Mouse (Mus musculus) c-Kit-negative CD71-positive TER-119-positive erythroid progenitor cells, embryonic 14.5 days (primary cell): ENCODE data around the gene Gm47985.
"Not testable (repeated sequence)": the region's sequence is repeated elsewhere in the genome, so short reads cannot be mapped to it uniquely, and the experiment has no call there.

Source experiments
- DNase-seq: peaks from one replicate; pipeline ENCODE4 v3.0.0-alpha.2; 2013; ENCODE audit warnings: low read depth, low spot score

Gm47985 gene

DNA sequence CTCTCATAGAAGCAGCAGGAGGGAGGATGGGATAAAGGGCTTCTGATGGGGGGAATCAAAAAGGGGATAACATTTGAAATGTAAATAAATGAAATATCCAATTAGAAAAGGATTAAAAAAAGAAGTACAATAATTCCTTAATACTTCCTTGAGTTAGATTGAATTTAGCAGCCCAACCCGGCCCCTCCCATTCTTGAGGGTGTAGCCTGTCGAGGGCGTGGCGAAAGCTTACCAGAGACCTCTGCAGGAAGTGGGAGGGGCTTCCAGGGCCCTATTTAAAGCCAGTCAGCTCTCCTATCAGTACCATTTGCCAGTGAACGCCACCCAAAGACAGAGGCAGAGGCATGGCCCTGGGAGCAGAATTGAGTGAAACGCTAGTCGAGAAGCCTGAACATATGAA is at the start of gene Gm47985:
Gm47985 (plus strand) TSS at position 272 of the 400 bp plus-strand sequence.
- not testable (repeated sequence) for DNase-seq

GRCm38 (mm10) chr1:151132686-151133085 is 49.7 kb upstream of the Gm47985 start:
- DNase-seq = no peak

GRCm38 (mm10) chr1:151138388-151138787 is 43.9 kb upstream of the Gm47985 start:
- no peak for DNase-seq

- no peak for DNase-seq
These were observed 41.4 kb upstream of the Gm47985 start for GRCm38 (mm10) chr1:151140956-151141355.

- no peak for DNase-seq
These were observed 37.7 kb upstream of the Gm47985 start for GRCm38 (mm10) chr1:151144471-151145146.

DNA sequence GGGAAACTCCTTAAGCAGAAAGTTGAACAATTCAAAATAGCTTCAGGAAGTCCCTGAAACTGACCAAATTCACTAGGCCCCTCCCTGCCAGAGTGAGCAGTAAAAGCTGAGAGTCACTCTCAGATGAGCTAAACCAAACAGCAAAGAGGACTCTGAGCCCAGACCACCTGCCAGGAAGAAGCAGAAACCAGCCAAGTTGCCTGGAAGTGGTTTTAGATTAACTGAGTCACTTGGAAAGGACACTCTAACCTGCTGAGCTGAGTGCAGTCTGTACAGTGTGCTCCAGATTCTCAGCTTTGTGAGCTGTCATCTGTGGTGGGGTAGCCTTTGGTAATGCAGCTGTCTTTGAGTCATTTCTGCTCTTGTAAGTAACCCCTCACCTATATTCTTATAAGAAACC is 34.5 kb upstream of the Gm47985 start:
- DNase-seq = no peak

DNA sequence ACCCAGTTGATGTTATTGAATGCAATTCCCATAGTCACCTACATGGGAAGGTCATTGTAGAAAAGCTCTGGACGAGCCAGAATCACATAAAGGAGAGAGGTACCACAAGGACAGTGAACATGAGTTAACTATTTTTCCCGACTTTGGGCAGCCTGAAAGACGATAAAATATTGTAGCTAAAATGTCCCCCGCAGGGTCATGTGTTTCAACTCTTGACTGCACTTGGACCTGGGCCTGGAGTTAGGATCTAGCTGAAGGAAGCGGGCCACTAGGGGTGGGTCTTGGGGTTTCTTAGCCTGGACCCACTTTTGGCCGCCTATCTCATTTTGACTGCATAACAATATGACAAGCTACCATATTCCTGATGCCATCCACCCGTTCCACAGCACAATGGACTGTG is 32.1 kb upstream of the Gm47985 start:
- DNase-seq = no peak

DNA sequence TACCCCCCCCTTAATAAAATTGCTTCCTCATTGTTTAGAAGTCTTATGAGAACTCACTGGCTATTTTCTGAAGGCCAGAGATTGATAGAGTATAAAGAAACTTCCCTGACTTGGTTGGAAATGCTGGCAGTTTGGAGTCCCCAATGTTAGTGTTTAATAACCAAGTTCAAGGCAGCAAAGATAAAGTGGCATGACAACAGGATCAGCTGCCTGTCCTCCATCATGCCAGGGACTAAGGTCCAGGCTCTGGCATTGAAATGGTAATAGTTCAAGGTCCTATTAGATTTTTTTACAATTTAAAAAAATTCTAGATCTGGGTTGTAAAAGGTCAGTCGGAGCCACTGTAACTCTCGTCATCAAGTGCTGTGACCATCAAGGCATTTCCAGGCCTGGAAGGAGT is 31.2 kb upstream of the Gm47985 start:
- no peak for DNase-seq

DNA sequence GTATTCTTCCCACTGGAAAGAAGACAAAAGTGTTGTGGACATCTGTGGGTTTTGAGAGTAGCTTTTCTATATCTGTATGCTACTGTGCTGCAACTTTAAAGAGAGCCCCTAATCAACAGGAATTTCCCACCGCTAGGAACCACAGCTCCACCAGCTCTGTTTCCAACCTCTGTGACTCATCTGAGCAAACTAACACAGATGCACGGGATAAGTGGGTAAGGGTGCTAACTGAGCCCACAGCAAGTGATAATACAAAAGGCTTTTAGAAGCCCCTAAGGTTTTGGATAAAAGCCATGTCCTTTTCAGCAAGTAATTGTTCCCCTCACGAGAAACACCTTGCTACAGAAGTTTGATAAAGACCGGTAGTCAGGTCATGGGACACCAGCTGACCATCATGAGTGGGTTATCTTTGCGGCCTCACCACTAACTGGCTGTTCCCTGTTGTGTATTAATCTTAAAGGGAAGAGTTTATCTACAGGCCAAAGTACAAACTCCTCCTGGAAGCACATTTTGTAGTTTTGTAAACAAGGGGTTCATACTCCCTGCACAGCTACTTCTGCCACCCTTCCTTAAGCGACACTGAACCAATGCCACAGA is 29.2 kb upstream of the Gm47985 start:
- DNase-seq = no peak

GRCm38 (mm10) chr1:151154131-151154530 is 28.2 kb upstream of the Gm47985 start:
- DNase-seq = not testable (repeated sequence)

GRCm38 (mm10) chr1:151156129-151156528 is 26.2 kb upstream of the Gm47985 start:
- DNase-seq = no peak

- DNase-seq = no peak
These were observed 25.3 kb upstream of the Gm47985 start for GRCm38 (mm10) chr1:151156777-151157632.

DNA sequence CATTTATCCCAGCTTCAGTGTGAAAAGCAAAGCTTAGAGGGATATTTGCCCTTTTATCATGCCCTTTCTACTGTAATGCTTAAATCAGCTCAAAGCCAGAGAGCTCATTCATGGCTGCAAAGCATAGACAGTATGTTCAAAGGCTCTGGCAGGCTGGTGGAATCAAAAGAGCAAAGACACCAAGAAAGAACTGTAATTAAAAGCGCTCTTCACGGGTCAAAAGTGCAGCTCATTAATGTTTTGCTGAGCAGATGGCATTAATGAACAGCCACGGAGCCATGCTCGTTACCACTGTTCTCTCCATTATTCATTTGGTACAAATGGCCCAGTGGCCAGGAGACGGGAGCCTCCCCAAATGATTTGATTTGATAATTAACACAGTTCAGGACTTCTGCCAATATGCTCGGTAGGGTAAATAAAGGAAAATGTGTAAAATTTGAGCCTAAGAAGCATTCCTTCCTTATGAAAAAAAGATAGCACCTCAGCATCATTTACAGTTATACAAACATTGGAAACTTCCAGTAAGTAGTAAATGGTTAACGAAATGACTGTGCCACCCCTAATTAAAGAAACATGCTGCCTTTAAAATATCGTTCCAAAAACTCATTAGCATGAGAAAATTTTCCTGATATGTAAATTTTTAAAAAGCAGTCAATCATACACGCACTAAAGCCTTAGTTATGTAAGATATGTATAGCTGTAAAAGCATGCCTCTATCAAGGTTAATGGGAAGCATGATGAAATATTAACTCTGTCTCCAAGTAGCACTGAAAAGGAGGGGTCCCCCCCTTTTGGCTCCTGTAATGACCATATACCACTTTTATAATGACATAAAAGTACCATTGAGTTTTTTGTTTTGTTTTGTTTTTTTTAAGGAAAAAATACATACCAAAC is 24.1 kb upstream of the Gm47985 start:
- DNase-seq = no peak

GRCm38 (mm10) chr1:151158857-151159510 is 23.4 kb upstream of the Gm47985 start:
- DNase-seq = no peak

DNA sequence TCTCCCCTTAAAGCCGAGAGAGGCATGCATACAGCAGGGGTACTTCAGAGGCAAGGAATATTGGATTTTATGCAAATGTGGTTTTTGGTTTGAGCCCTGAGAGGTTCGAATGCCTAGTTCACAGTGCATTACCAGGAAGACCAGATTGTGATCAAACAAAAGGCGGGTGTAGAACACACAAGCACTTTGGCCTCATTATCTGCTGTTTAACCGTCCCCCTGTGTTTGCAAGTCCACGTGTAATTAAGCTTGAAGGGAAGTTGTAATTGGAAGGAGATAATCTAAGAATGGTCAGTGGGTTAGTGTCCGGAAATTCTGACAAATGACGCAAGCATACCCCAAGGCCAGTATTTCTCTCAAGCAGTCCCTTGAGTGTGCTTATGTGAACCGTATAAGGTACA is 16.3 kb upstream of the Gm47985 start:
- no peak for DNase-seq

DNA sequence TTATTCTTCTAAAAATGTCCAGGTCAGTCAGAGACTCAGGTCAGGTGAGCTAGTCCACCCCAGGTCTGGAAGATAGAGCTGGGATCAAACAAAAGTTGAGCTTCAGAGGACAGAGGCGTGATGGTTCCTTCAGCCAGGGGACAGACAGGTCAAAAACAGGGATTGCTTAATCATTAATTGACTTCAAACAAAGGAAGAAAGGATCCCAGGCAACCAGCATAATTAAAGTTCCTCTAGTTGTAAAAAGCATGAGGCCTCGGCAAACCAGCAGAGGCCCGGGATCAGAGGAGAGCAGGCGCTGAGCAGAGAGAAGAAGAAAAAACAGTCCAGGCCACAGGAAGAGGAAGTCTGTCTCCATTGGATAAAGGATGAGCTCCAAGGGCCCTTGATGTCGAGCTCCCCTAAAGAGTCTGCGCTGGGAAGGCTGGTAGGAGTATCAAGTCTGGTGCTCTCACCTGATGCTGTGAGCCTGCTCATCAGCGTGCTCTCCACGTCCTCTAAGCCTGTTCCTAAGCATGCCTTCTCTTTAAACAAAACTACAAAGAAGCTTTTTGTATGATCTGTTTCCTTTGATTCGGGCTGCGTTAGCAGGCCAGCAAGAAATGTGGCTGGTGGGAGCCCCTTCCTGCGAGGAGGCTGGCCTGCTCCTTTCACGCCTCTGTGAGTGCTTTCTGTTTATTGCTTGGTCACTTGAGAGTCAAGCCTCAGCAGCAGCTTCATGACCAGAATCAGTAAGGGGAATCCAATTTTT is 14.9 kb upstream of the Gm47985 start:
- DNase-seq = no peak

DNA sequence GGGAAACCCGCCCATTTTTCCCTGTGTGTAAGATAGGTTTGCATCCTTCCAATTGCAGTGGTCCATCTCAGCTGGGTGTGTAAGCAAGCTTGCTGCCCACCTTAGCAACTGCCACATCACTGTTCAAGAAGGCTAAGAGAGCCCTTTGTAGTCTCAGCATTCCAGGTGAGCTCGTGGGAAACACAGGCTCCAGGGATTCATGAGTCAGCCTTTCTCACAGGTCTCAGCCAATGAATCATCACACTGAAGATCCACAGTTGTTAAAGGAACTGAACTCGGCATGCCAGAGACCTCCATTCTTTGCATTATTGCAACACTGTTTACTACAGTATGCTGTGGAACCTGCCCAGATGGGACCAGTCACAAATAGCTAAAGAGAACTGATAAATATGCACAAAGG is 13.7 kb upstream of the Gm47985 start:
- no peak for DNase-seq

- DNase-seq = no peak
These were observed 10.5 kb upstream of the Gm47985 start for GRCm38 (mm10) chr1:151171572-151172461.
